Mouse (Mus musculus): ENCODE results near the gene Elf2. TPM values are rescaled to one million over a fixed set of nuclear protein-coding genes. Genes with fewer than 3 reads are reported as not detected.
"Not testable (repeated sequence)": the region's sequence is repeated elsewhere in the genome, so short reads cannot be mapped to it uniquely, and the experiment has no call there.

The Elf2 gene
- polyA plus RNA-seq, 1 experiment from 2014 or later, result 37.3 TPM

GRCm38 (mm10) chr3:51354956-51355355, 14.5 kb upstream of the Elf2 start:
- not testable (repeated sequence) for ATAC-seq (ENCODE audit: low FRiP score, low TSS enrichment); DNase-seq; H3K36me3 ChIP-seq (ENCODE audit: control insufficient read depth, insufficient read depth, low read length); H3K4me3 ChIP-seq (replicated peaks; ENCODE audit: low read depth, low read length); H3K9me3 ChIP-seq (ENCODE audit: control insufficient read depth, low read length); H3K9ac ChIP-seq (replicated peaks; ENCODE audit: low read length); H3K27ac ChIP-seq (replicated peaks; ENCODE audit: low read depth, low read length); H3K4me2 ChIP-seq (ENCODE audit: low read length); H3K4me1 ChIP-seq (ENCODE audit: control insufficient read depth, insufficient read depth, low read length)
- H3K27me3 ChIP-seq (ENCODE audit: control insufficient read depth, insufficient read depth, low read length), result peaks cover 18% of the 10 kb centered on the region
- WGBS, result 90% methylated on average over 6 of the region's 6 CpGs

GRCm38 (mm10) chr3:51354034-51354427, 13.6 kb upstream of the Elf2 start:
- WGBS, result 60% methylated on average over 3 of the region's 3 CpGs

GRCm38 (mm10) chr3:51353325-51354033, 13.0 kb upstream of the Elf2 start:
- WGBS, result 76% methylated on average over 4 of the region's 4 CpGs
- peak; percentile 47 for DNase-seq
- H3K9me3 ChIP-seq (ENCODE audit: control insufficient read depth, low read length), result no peaks in the 10 kb centered on the region

More at GRCm38 (mm10) chr3:51354034-51354427, 13.6 kb upstream of the Elf2 start:
- Histone ChIP-seq H3K27ac (replicated peaks; ENCODE audit: low read depth, low read length) (no peak overlapping the region), H3K9me3 (ENCODE audit: control insufficient read depth, low read length) (no peaks in the 10 kb centered on the region), H3K4me2 (ENCODE audit: low read length) (no peak overlapping the region), H3K4me1 (ENCODE audit: control insufficient read depth, insufficient read depth, low read length) (peaks cover 5% of the 10 kb centered on the region; the same call in 1 of the 2 replicates), H3K9ac (replicated peaks; ENCODE audit: low read length) (no peak overlapping the region), H3K36me3 (ENCODE audit: control insufficient read depth, insufficient read depth, low read length) (no peaks in the 10 kb centered on the region), H3K27me3 (ENCODE audit: control insufficient read depth, insufficient read depth, low read length) (peaks cover 10% of the 10 kb centered on the region), H3K4me3 (replicated peaks; ENCODE audit: low read depth, low read length) (no peak overlapping the region)
- ATAC-seq (ENCODE audit: low FRiP score, low TSS enrichment) (no peak), DNase-seq (no peak)

GRCm38 (mm10) chr3:51350806-51351205, 10.3 kb upstream of the Elf2 start:
- no peak for ATAC-seq (ENCODE audit: low FRiP score, low TSS enrichment)
- no peak for DNase-seq
- Histone ChIP-seq H3K36me3 (ENCODE audit: control insufficient read depth, insufficient read depth, low read length) (no peaks in the 10 kb centered on the region), H3K4me1 (ENCODE audit: control insufficient read depth, insufficient read depth, low read length) (no peaks in the 10 kb centered on the region), H3K4me2 (ENCODE audit: low read length) (no peak overlapping the region), H3K9me3 (ENCODE audit: control insufficient read depth, low read length) (no peaks in the 10 kb centered on the region), H3K9ac (replicated peaks; ENCODE audit: low read length) (no peak overlapping the region), H3K27me3 (ENCODE audit: control insufficient read depth, insufficient read depth, low read length) (no peaks in the 10 kb centered on the region), H3K4me3 (replicated peaks; ENCODE audit: low read depth, low read length) (no peak overlapping the region), H3K27ac (replicated peaks; ENCODE audit: low read depth, low read length) (no peak overlapping the region)
- 43% methylated on average over 3 of the region's 3 CpGs for WGBS

More at GRCm38 (mm10) chr3:51353325-51354033, 13.0 kb upstream of the Elf2 start:
- Histone ChIP-seq H3K9ac (replicated peaks; ENCODE audit: low read length) (no peak overlapping the region), H3K4me2 (ENCODE audit: low read length) (no peak overlapping the region), H3K4me3 (replicated peaks; ENCODE audit: low read depth, low read length) (no peak overlapping the region), H3K4me1 (ENCODE audit: control insufficient read depth, insufficient read depth, low read length) (peaks cover under 1% of the 10 kb centered on the region; the same call in 1 of the 2 replicates), H3K27me3 (ENCODE audit: control insufficient read depth, insufficient read depth, low read length) (peaks cover 6% of the 10 kb centered on the region), H3K36me3 (ENCODE audit: control insufficient read depth, insufficient read depth, low read length) (no peaks in the 10 kb centered on the region), H3K27ac (replicated peaks; ENCODE audit: low read depth, low read length) (no peak overlapping the region)
- ATAC-seq (ENCODE audit: low FRiP score, low TSS enrichment), result no peak

GRCm38 (mm10) chr3:51348646-51349238, 8.3 kb upstream of the Elf2 start:
- H3K27ac ChIP-seq (replicated peaks; ENCODE audit: low read depth, low read length), result no peak overlapping the region
- H3K4me1 ChIP-seq (ENCODE audit: control insufficient read depth, insufficient read depth, low read length), result no peaks in the 10 kb centered on the region
- ATAC-seq (ENCODE audit: low FRiP score, low TSS enrichment) (no peak), DNase-seq (no peak)
- H3K27me3 ChIP-seq (ENCODE audit: control insufficient read depth, insufficient read depth, low read length), result no peaks in the 10 kb centered on the region
- H3K4me3 ChIP-seq (replicated peaks; ENCODE audit: low read depth, low read length), result no peak overlapping the region
- H3K9me3 ChIP-seq (ENCODE audit: control insufficient read depth, low read length), result no peaks in the 10 kb centered on the region
- no peaks in the 10 kb centered on the region for H3K36me3 ChIP-seq (ENCODE audit: control insufficient read depth, insufficient read depth, low read length)
- WGBS, result 43% methylated on average over 3 of the region's 3 CpGs
- H3K4me2 ChIP-seq (ENCODE audit: low read length), result no peak overlapping the region
- H3K9ac ChIP-seq (replicated peaks; ENCODE audit: low read length), result no peak overlapping the region

GRCm38 (mm10) chr3:51345017-51345416, 4.6 kb upstream of the Elf2 start:
- H3K4me1 ChIP-seq (ENCODE audit: control insufficient read depth, insufficient read depth, low read length); H3K4me2 ChIP-seq (ENCODE audit: low read length); H3K4me3 ChIP-seq (replicated peaks; ENCODE audit: low read depth, low read length); DNase-seq; H3K36me3 ChIP-seq (ENCODE audit: control insufficient read depth, insufficient read depth, low read length); ATAC-seq (ENCODE audit: low FRiP score, low TSS enrichment); H3K27me3 ChIP-seq (ENCODE audit: control insufficient read depth, insufficient read depth, low read length); H3K9me3 ChIP-seq (ENCODE audit: control insufficient read depth, low read length); H3K9ac ChIP-seq (replicated peaks; ENCODE audit: low read length); H3K27ac ChIP-seq (replicated peaks; ENCODE audit: low read depth, low read length): not testable (repeated sequence)
- 93% methylated on average over 2 of the region's 2 CpGs for WGBS

GRCm38 (mm10) chr3:51344182-51344581, 3.7 kb upstream of the Elf2 start:
- not testable (repeated sequence) for H3K36me3 ChIP-seq (ENCODE audit: control insufficient read depth, insufficient read depth, low read length); H3K9me3 ChIP-seq (ENCODE audit: control insufficient read depth, low read length); H3K9ac ChIP-seq (replicated peaks; ENCODE audit: low read length); H3K4me2 ChIP-seq (ENCODE audit: low read length); ATAC-seq (ENCODE audit: low FRiP score, low TSS enrichment); H3K27me3 ChIP-seq (ENCODE audit: control insufficient read depth, insufficient read depth, low read length); H3K4me1 ChIP-seq (ENCODE audit: control insufficient read depth, insufficient read depth, low read length); H3K4me3 ChIP-seq (replicated peaks; ENCODE audit: low read depth, low read length); DNase-seq; H3K27ac ChIP-seq (replicated peaks; ENCODE audit: low read depth, low read length)
- 95% methylated on average over 6 of the region's 6 CpGs for WGBS

GRCm38 (mm10) chr3:51343260-51343659, 2.8 kb upstream of the Elf2 start:
- no peak overlapping the region for H3K27ac ChIP-seq (replicated peaks; ENCODE audit: low read depth, low read length)
- no peaks in the 10 kb centered on the region for H3K9me3 ChIP-seq (ENCODE audit: control insufficient read depth, low read length)
- no peaks in the 10 kb centered on the region for H3K27me3 ChIP-seq (ENCODE audit: control insufficient read depth, insufficient read depth, low read length)
- ATAC-seq (ENCODE audit: low FRiP score, low TSS enrichment) (no peak), DNase-seq (no peak)
- no peak overlapping the region for H3K4me3 ChIP-seq (replicated peaks; ENCODE audit: low read depth, low read length)
- no peaks in the 10 kb centered on the region for H3K36me3 ChIP-seq (ENCODE audit: control insufficient read depth, insufficient read depth, low read length)
- no peak overlapping the region for H3K4me2 ChIP-seq (ENCODE audit: low read length)
- 97% methylated on average over 4 of the region's 4 CpGs for WGBS
- peaks cover 10% of the 10 kb centered on the region; the same call in 1 of the 2 replicates for H3K4me1 ChIP-seq (ENCODE audit: control insufficient read depth, insufficient read depth, low read length)
- no peak overlapping the region for H3K9ac ChIP-seq (replicated peaks; ENCODE audit: low read length)

- DNase-seq (no peak), ATAC-seq (ENCODE audit: low FRiP score, low TSS enrichment) (no peak)
- 5% methylated on average over 9 of the region's 9 CpGs for WGBS
- no peaks in the 10 kb centered on the region for H3K36me3 ChIP-seq (ENCODE audit: control insufficient read depth, insufficient read depth, low read length)
- no peaks in the 10 kb centered on the region for H3K9me3 ChIP-seq (ENCODE audit: control insufficient read depth, low read length)
- H3K9ac ChIP-seq (replicated peaks; ENCODE audit: low read length), result peak overlapping the region; percentile 94
- H3K4me3 ChIP-seq (replicated peaks; ENCODE audit: low read depth, low read length), result peak overlapping the region; percentile 97
- no peaks in the 10 kb centered on the region for H3K27me3 ChIP-seq (ENCODE audit: control insufficient read depth, insufficient read depth, low read length)
- H3K4me2 ChIP-seq (ENCODE audit: low read length), result peak overlapping the region; percentile 82
- H3K4me1 ChIP-seq (ENCODE audit: control insufficient read depth, insufficient read depth, low read length), result peaks cover 12% of the 10 kb centered on the region; the same call in 1 of the 2 replicates
- H3K27ac ChIP-seq (replicated peaks; ENCODE audit: low read depth, low read length), result peak overlapping the region; percentile 99
Observed at GRCm38 (mm10) chr3:51342152-51342551, 1.7 kb upstream of the Elf2 start.

Data from midbrain, embryonic 14.5 days (tissue).